Mouse (Mus musculus): ENCODE results near the gene C1ql3. TPM values are rescaled to one million over a fixed set of nuclear protein-coding genes. Genes with fewer than 3 reads are reported as not detected.

Gene C1ql3
- polyA plus RNA-seq (2014; fragmentation: Nextera tagmentation; extraction: Ambion mirVana) = 0.32 and 0.65 TPM in 2 replicates

- H3K4me2 ChIP-seq (ENCODE audit: low read length) = peak within 1 kb of the TSS; percentile 100
- H3K27ac ChIP-seq (ENCODE audit: low read depth) = no peak within 1 kb of the TSS
- peak within 1 kb of the TSS; percentile 25; the same call in 1 of the 2 replicates for H3K9ac ChIP-seq (ENCODE audit: low read length)
- H3K4me3 ChIP-seq (ENCODE audit: low read depth, low read length) = peak within 1 kb of the TSS; percentile 51
- WGBS = 1% methylated on average over 19 of the region's 19 CpGs
- no peaks in the 10 kb centered on the region for H3K9me3 ChIP-seq (ENCODE audit: control insufficient read depth, low read length)
- peaks cover 49% of the 10 kb centered on the region for H3K27me3 ChIP-seq (replicated peaks; ENCODE audit: control insufficient read depth, insufficient read depth, low read length)
- ATAC-seq (replicated peaks; ENCODE audit: low FRiP score, low TSS enrichment, low read depth) (no peak), DNase-seq (ENCODE audit: low spot score) (peak; percentile 71)
- peaks cover 16% of the 10 kb centered on the region; the same call in 1 of the 2 replicates for H3K4me1 ChIP-seq (replicated peaks; ENCODE audit: control insufficient read depth, insufficient read depth, low read length)
- no peaks in the 10 kb centered on the region for H3K36me3 ChIP-seq (ENCODE audit: control insufficient read depth, insufficient read depth, low read length)
Measured at GRCm38 (mm10) chr2:13011472-13011871, at the start of gene C1ql3. Gene C1ql3, minus strand, starts transcription at chr2:13011806.

- WGBS = 87% methylated on average over 5 of the region's 5 CpGs
- DNase-seq (ENCODE audit: low spot score) (no peak), ATAC-seq (replicated peaks; ENCODE audit: low FRiP score, low TSS enrichment, low read depth) (no peak)
- Histone ChIP-seq H3K4me3 (ENCODE audit: low read depth, low read length) (no peak overlapping the region), H3K4me1 (replicated peaks; ENCODE audit: control insufficient read depth, insufficient read depth, low read length) (no peaks in the 10 kb centered on the region), H3K9ac (ENCODE audit: low read length) (no peak overlapping the region), H3K27me3 (replicated peaks; ENCODE audit: control insufficient read depth, insufficient read depth, low read length) (no peaks in the 10 kb centered on the region), H3K27ac (ENCODE audit: low read depth) (no peak overlapping the region), H3K4me2 (ENCODE audit: low read length) (no peak overlapping the region), H3K9me3 (ENCODE audit: control insufficient read depth, low read length) (no peaks in the 10 kb centered on the region), H3K36me3 (ENCODE audit: control insufficient read depth, insufficient read depth, low read length) (no peaks in the 10 kb centered on the region)
Measured at GRCm38 (mm10) chr2:13060426-13061170, 49.0 kb upstream of the C1ql3 start.

DNA sequence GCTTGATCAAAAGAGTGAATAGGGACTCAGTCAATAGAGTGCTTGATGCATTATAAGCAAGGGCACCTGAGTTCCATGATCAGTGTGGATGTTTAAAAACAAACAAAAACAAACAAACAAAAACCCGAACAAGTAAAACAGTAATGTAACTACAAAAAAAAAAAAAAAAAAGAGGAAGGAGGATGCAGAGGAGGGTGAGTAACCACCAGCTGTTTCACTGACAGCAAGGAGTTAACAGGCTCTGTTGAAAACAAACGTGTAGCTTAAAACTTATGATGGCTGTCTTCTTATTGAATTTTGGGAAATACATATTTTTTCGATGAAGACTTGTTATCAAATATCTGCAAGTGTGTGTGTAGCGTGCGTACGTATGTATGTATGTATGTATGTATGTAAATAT, 37.0 kb upstream of the C1ql3 start:
- WGBS = 80% methylated on average over 6 of the region's 6 CpGs

GRCm38 (mm10) chr2:13044555-13044954, 32.9 kb upstream of the C1ql3 start:
- DNase-seq (ENCODE audit: low spot score) (no peak), ATAC-seq (replicated peaks; ENCODE audit: low FRiP score, low TSS enrichment, low read depth) (no peak)
- no peaks in the 10 kb centered on the region for H3K36me3 ChIP-seq (ENCODE audit: control insufficient read depth, insufficient read depth, low read length)
- WGBS = 81% methylated on average over 4 of the region's 4 CpGs
- H3K4me3 ChIP-seq (ENCODE audit: low read depth, low read length) = no peak overlapping the region
- no peak overlapping the region for H3K27ac ChIP-seq (ENCODE audit: low read depth)
- no peaks in the 10 kb centered on the region for H3K27me3 ChIP-seq (replicated peaks; ENCODE audit: control insufficient read depth, insufficient read depth, low read length)
- H3K4me1 ChIP-seq (replicated peaks; ENCODE audit: control insufficient read depth, insufficient read depth, low read length) = no peaks in the 10 kb centered on the region
- H3K9me3 ChIP-seq (ENCODE audit: control insufficient read depth, low read length) = no peaks in the 10 kb centered on the region
- H3K4me2 ChIP-seq (ENCODE audit: low read length) = no peak overlapping the region
- no peak overlapping the region for H3K9ac ChIP-seq (ENCODE audit: low read length)

More for the DNA sequence above, 37.0 kb upstream of the C1ql3 start:
- Histone ChIP-seq H3K27me3 (replicated peaks; ENCODE audit: control insufficient read depth, insufficient read depth, low read length) (no peaks in the 10 kb centered on the region), H3K27ac (ENCODE audit: low read depth) (no peak overlapping the region), H3K36me3 (ENCODE audit: control insufficient read depth, insufficient read depth, low read length) (no peaks in the 10 kb centered on the region), H3K4me3 (ENCODE audit: low read depth, low read length) (no peak overlapping the region), H3K9me3 (ENCODE audit: control insufficient read depth, low read length) (no peaks in the 10 kb centered on the region), H3K4me1 (replicated peaks; ENCODE audit: control insufficient read depth, insufficient read depth, low read length) (no peaks in the 10 kb centered on the region), H3K9ac (ENCODE audit: low read length) (no peak overlapping the region), H3K4me2 (ENCODE audit: low read length) (no peak overlapping the region)
- DNase-seq (ENCODE audit: low spot score) (no peak), ATAC-seq (replicated peaks; ENCODE audit: low FRiP score, low TSS enrichment, low read depth) (no peak)

- no peak overlapping the region for H3K27ac ChIP-seq (ENCODE audit: low read depth)
- H3K4me3 ChIP-seq (ENCODE audit: low read depth, low read length) = no peak overlapping the region
- WGBS = 88% methylated on average over 4 of the region's 4 CpGs
- ATAC-seq (replicated peaks; ENCODE audit: low FRiP score, low TSS enrichment, low read depth) (no peak), DNase-seq (ENCODE audit: low spot score) (no peak)
- no peaks in the 10 kb centered on the region for H3K9me3 ChIP-seq (ENCODE audit: control insufficient read depth, low read length)
- H3K9ac ChIP-seq (ENCODE audit: low read length) = no peak overlapping the region
- no peaks in the 10 kb centered on the region; the same call in 1 of the 2 replicates for H3K4me1 ChIP-seq (replicated peaks; ENCODE audit: control insufficient read depth, insufficient read depth, low read length)
- no peaks in the 10 kb centered on the region for H3K36me3 ChIP-seq (ENCODE audit: control insufficient read depth, insufficient read depth, low read length)
- no peaks in the 10 kb centered on the region for H3K27me3 ChIP-seq (replicated peaks; ENCODE audit: control insufficient read depth, insufficient read depth, low read length)
- no peak overlapping the region for H3K4me2 ChIP-seq (ENCODE audit: low read length)
Measured at GRCm38 (mm10) chr2:13039785-13040184, 28.2 kb upstream of the C1ql3 start.

DNA sequence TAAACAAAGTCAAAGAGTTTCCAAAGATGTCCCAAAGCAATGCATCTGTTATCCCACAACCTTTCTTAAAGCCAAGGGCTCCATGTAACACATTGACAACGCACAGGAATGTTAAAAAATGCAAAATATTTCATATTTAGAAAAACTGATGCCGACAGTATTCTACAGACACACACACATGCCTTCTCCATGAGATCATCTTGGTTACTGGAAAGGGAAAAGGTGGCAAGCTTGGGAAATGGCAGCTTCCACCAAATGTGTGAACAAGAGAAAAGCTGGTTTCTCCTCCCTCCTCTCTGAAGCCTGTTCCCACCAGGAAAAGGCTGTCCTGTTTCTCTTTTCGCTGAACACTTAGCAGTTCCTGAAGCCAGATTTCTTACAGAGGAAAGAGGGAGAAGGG, 27.2 kb upstream of the C1ql3 start:
- H3K9me3 ChIP-seq (ENCODE audit: control insufficient read depth, low read length) = no peaks in the 10 kb centered on the region
- 43% methylated on average over 3 of the region's 3 CpGs for WGBS

GRCm38 (mm10) chr2:13018861-13019260, 7.3 kb upstream of the C1ql3 start:
- no peak for ATAC-seq (replicated peaks; ENCODE audit: low FRiP score, low TSS enrichment, low read depth)
- no peak overlapping the region for H3K27ac ChIP-seq (ENCODE audit: low read depth)
- WGBS = 58% methylated on average over 1 of the region's 1 CpGs

More for the DNA sequence above, 27.2 kb upstream of the C1ql3 start:
- Histone ChIP-seq H3K9ac (ENCODE audit: low read length) (no peak overlapping the region), H3K36me3 (ENCODE audit: control insufficient read depth, insufficient read depth, low read length) (no peaks in the 10 kb centered on the region), H3K27me3 (replicated peaks; ENCODE audit: control insufficient read depth, insufficient read depth, low read length) (no peaks in the 10 kb centered on the region), H3K4me1 (replicated peaks; ENCODE audit: control insufficient read depth, insufficient read depth, low read length) (no peaks in the 10 kb centered on the region; the same call in 1 of the 2 replicates), H3K27ac (ENCODE audit: low read depth) (no peak overlapping the region), H3K4me2 (ENCODE audit: low read length) (no peak overlapping the region), H3K4me3 (ENCODE audit: low read depth, low read length) (no peak overlapping the region)
- DNase-seq (ENCODE audit: low spot score) (no peak), ATAC-seq (replicated peaks; ENCODE audit: low FRiP score, low TSS enrichment, low read depth) (no peak)

DNA sequence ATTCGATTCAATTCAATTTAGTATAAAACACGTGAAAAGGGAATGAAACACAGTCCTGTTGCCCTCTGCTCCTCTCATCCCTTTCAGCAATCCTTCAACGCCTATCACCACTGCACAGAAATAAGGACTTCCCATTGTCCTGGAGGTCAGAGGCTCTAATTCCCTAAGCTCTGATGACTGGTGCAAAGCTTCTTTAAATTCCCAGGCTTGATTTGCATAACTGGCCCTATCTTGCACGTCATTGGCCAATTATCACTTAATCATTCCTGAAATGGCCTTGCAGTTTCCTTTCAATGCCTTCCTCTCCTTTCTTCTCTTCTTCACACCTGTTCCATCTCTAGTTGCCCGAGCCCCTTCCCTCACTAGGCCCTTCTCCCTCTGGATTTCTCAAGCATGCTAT, 6.8 kb upstream of the C1ql3 start:
- H3K9ac ChIP-seq (ENCODE audit: low read length) = no peak overlapping the region
- H3K9me3 ChIP-seq (ENCODE audit: control insufficient read depth, low read length) = no peaks in the 10 kb centered on the region
- no peaks in the 10 kb centered on the region for H3K4me1 ChIP-seq (replicated peaks; ENCODE audit: control insufficient read depth, insufficient read depth, low read length)
- no peak overlapping the region for H3K27ac ChIP-seq (ENCODE audit: low read depth)
- H3K36me3 ChIP-seq (ENCODE audit: control insufficient read depth, insufficient read depth, low read length) = no peaks in the 10 kb centered on the region
- DNase-seq (ENCODE audit: low spot score) (no peak), ATAC-seq (replicated peaks; ENCODE audit: low FRiP score, low TSS enrichment, low read depth) (no peak)
- H3K4me3 ChIP-seq (ENCODE audit: low read depth, low read length) = no peak overlapping the region
- 47% methylated on average over 5 of the region's 5 CpGs for WGBS
- 0 out of 2 replicates have a peak, but pooled peaks cover 5% of the 10 kb centered on the region for H3K27me3 ChIP-seq (replicated peaks; ENCODE audit: control insufficient read depth, insufficient read depth, low read length)
- H3K4me2 ChIP-seq (ENCODE audit: low read length) = no peak overlapping the region

More at GRCm38 (mm10) chr2:13018861-13019260, 7.3 kb upstream of the C1ql3 start:
- no peaks in the 10 kb centered on the region for H3K36me3 ChIP-seq (ENCODE audit: control insufficient read depth, insufficient read depth, low read length)
- no peaks in the 10 kb centered on the region for H3K4me1 ChIP-seq (replicated peaks; ENCODE audit: control insufficient read depth, insufficient read depth, low read length)
- H3K27me3 ChIP-seq (replicated peaks; ENCODE audit: control insufficient read depth, insufficient read depth, low read length) = 0 out of 2 replicates have a peak, but pooled peaks cover 1% of the 10 kb centered on the region
- no peak overlapping the region for H3K9ac ChIP-seq (ENCODE audit: low read length)
- H3K9me3 ChIP-seq (ENCODE audit: control insufficient read depth, low read length) = no peaks in the 10 kb centered on the region
- H3K4me3 ChIP-seq (ENCODE audit: low read depth, low read length) = no peak overlapping the region
- no peak for DNase-seq (ENCODE audit: low spot score)
- no peak overlapping the region for H3K4me2 ChIP-seq (ENCODE audit: low read length)

- Histone ChIP-seq H3K4me2 (ENCODE audit: low read length) (no peak overlapping the region), H3K9ac (ENCODE audit: low read length) (no peak overlapping the region), H3K4me1 (replicated peaks; ENCODE audit: control insufficient read depth, insufficient read depth, low read length) (peaks cover 16% of the 10 kb centered on the region; the same call in 1 of the 2 replicates), H3K4me3 (ENCODE audit: low read depth, low read length) (no peak overlapping the region), H3K27ac (ENCODE audit: low read depth) (no peak overlapping the region), H3K27me3 (replicated peaks; ENCODE audit: control insufficient read depth, insufficient read depth, low read length) (peaks cover 49% of the 10 kb centered on the region), H3K36me3 (ENCODE audit: control insufficient read depth, insufficient read depth, low read length) (no peaks in the 10 kb centered on the region), H3K9me3 (ENCODE audit: control insufficient read depth, low read length) (no peaks in the 10 kb centered on the region)
- no peak for ATAC-seq (replicated peaks; ENCODE audit: low FRiP score, low TSS enrichment, low read depth)
- no peak for DNase-seq (ENCODE audit: low spot score)
- WGBS = 43% methylated on average over 3 of the region's 3 CpGs
Measured at GRCm38 (mm10) chr2:13011973-13012372, 367 bp upstream of the C1ql3 start.
